Mouse (Mus musculus) adrenal gland, adult 2 months (tissue): Measurements from ENCODE around the gene Nf1. TPM values are rescaled to one million over a fixed set of nuclear protein-coding genes. Genes with fewer than 3 reads are reported as not detected.

Source experiments
- DNase-seq: peaks from one replicate; pipeline ENCODE4 v3.0.0; 2021
- polyA plus RNA-seq: library from polyadenylated mRNA; depleted of rRNA; stranded (reverse); fragments of >200 nt; gene quantifications from 2 replicates; pipeline ENCODE4 v1.2.3, GENCODE M21; 2012
- total RNA-seq, 2 experiments: library from RNA; stranded (reverse); gene quantifications; 2 replicates each; pipeline ENCODE4 v1.2.3; 2021

Gene Nf1
- total and polyA plus RNA-seq, 3 experiments: 9.7 to 62.9 (median 49.2) TPM

DNA sequence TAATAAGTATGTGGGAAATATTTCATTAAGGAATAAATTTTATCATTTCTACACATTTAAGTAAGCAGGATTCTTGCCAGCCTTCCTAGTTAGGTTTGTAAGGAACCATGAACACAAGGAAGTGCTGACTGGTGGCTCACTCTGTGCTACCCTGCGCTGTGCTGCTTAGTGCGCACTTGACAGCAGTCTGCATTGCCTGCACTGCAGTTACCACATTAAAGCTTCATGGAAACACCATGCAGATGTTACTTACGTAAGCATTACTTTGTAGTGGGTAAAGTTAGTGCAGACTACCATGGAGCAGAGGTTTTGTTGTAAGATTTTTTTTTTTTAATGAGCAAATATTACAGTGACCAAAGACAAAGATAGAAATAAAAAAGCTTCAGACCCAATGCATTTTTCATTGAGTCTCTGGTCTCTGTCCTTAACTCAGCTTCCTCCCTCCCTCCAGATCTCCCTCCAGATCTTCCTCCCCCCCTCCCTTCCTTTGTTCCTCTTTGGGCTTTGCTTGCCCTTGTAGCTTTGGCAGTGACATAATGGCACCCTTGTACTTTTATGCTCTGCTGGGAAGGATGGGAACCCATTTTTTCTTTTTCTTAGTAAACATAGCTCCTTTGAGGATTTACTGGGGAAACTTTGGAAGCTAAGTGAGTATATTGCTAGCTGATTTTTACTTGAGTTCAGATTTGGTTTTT is 121.4 kb downstream of the Nf1 start:
- DNase-seq: no peak

DNA sequence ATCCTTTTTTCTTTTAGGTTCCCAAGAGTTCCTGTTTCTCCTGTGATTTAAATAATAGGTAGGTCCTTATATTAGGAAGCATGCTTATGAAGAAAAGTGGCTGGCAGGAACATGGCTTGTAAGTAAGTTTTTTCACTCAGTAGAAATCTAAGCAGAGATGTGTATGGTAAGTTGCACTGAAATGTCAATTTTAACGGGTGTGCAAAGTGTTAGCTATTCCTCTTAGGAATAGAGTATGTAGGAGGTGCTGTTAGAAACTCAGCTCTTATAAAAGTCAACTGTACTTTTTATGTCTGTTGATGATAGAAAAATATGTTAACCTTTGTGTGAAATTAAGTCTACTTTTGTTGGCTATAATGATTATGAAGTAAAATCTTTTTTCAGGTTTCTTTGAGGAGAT is 128.6 kb downstream of the Nf1 start:
- DNase-seq: no peak

DNA sequence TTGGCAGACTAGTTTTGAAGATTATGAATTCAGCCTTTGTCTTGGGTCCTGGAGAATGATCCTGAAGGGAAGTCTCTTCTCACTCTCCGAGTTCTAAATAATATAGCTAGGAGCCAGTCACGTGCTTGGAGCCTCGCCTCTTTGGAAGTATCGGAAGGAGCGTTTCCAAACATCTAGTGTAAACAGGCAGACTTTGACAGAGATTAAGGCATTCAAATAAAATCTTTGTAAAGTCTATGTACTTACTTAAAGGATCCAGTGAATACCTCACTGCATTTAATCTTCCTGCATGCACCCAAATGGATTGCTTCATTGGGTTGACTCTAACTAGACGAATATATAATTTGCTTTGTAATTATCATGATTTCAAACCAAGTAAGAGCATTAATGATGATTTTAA is 143.9 kb downstream of the Nf1 start:
- DNase-seq: no peak

DNA sequence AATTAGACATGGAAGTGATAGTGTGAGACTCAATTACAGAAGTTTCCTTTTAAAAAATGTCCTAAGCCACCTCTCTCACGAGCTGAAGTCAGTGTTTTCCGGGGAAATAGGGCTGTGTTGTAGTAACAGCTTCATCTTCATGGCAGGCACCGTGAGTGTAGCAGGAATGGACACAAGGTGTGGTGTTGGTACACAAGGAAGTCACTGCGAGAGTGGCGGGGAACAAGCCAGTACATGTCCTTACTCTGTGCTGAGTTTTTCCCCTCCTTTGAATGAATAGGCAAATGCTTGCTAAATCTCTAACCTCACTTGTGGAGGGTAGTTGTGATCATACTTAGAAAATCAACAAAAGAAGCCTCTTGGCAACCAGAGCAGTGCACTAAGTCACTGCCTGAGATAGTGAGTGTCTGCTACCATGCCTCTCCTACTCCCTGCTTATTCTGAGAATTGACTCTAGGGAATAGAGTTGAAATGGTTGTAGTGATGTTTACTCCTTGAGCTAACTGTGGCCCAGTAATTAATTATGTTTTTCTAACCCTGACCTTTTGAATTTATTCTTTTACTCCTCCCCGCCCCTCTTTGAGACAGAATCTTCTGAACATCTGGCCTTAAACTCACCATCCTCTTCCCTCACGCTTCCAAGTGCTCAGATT is 144.5 kb downstream of the Nf1 start:
- no peak for DNase-seq

DNA sequence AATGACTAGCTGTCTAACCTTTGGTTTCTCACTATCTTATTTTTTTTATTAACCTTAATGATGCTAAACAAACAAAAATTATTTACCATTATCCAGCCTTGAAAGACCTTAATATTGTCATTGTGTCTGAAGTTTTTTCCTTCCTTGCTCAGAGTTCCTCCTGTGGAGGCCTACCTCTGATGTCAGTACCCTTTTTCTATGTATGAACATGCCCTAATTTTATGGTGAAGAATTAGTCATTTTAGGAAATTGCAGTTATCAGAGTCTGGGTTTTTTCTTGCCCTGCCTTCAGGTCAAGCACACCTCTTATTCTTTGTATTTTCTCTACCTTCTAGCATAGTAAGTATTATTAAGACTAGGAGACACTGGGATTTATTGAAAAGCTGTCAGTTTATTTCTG is 145.2 kb downstream of the Nf1 start:
- no peak for DNase-seq

DNA sequence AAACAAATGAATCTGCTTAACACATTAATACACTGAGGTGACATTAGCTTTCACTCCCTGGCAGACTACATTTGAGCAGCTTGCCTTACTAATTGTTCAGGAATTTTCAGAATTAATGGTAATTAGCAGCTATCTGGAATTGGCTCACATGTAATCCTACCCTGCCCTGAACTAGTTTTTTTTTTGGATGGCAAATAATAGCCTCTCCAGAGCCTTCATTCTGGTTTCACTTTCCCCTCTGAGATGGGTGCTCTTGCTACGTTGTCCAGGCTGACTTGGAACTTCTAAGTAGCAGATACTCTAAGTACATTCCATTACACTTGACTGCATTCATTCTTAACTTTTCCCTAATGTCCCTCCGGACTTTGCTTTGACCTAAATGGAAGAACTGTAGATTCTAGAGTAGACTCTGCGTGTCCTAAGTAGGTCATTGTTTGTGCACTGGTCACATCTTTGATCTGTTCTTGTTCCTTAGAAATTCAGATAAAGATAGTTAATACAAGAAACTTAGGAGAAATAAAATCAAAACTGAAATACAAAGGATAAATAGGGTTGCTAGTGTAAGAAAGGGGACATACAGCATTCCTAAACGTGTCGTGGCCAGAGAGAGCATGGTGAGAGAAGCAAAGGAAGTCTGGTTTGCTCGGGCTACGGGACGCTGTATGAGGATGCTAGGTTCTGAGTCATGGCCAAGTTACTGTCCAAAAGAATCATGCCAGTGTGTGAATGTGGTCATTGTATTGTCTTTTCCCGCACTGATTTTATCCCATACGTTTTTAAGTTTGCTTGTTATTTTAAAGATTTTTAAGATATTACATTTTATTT is 155.7 kb downstream of the Nf1 start:
- DNase-seq: no peak

DNA sequence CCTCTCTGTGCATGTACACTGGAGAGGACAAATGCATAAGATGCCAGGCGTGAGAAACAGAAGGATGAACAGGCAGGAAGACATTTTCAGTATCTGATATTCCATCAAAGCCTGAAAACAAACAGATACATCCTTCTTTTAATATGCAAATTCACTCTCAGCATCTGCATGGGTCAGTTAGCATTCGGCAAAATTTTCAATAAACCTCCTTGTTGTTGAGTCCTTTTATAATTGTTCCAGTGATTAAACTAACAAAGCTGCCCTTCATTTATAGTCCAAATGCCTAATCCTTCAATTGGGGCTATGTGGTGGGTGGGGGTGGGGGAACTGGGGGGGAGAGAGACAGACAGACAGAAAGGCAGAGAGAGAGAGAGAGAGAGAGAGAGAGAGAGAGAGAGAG is 163.4 kb downstream of the Nf1 start:
- DNase-seq: no peak

DNA sequence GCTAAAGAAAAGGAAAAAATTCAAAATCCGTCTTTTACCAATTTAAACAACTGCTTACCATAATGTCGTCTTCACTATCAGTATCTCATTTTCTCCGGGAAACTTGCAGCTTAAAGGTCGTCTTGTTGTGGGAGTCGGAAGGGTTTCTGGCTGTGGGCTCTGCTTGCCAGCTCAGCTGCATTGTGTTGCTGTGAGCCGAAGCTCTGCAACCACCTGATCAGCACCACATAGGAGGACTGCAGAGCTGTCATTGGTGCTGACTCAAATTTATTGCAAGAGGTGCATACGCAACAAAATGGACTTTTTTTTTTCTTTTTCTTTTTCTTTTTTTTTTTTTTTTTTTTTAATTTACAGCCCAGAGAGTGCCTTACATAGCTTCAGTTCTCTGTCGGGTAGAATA is 164.4 kb downstream of the Nf1 start, which contains the start of gene Omg:
TSS of gene Omg (minus strand) at position 240 of the 400 bp plus-strand sequence.
- no peak for DNase-seq

DNA sequence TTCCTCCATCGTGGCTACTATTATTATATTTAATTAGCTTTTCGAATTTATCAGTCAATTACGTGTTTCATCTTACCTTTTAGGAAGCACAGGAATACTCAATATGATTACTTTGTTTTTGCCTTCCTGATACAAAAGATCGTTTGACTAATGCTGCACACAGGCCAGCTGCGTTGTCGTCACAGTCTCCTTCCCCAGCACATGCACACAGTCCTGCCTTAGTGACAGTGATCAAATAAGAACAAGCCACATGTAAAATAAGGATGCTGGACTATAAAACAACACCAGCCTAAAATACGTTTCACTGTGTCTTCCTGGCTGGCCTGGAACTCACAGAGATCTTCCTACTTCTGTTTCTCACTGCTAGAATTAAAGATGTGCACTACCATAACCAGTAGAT is 165.0 kb downstream of the Nf1 start:
- no peak for DNase-seq

DNA sequence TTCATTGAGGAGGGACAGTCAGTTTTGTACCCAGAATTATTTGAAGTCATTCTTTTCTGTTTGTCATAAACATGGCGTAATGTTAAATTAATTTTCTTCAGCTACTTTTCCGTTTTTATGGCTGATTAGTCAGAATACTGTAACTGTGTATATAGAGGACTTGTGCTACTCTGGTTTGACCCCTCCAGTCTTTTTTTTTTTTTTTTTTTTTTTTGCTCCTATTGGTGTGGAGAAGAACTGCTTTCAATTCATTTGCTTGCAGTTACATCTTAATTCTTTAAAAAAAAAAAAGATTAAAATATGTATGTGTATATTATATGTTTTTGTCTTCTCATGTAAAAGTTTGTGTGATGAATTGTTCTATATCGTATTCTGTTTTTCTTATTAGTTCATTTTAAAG is 172.5 kb downstream of the Nf1 start:
- DNase-seq: no peak

DNA sequence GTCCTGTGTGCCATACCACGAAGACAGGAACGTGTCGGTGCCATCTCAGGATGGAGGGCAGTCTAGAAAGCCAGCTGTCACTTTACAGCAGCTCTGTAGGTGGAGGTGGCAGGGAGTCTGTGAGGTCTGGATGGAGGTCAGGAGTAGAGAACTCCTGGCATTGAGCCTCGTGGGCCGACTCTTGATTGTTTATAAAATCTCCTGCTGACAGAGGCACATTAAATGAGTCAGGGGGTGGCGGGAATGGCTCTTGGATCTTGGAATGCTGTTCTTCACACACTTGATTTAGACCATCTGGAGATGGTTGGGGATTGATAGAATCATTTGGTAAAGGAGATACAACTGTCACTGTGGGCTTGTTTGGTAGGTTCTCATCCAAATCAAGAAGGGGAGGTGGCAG is 175.8 kb downstream of the Nf1 start:
- DNase-seq: no peak

DNA sequence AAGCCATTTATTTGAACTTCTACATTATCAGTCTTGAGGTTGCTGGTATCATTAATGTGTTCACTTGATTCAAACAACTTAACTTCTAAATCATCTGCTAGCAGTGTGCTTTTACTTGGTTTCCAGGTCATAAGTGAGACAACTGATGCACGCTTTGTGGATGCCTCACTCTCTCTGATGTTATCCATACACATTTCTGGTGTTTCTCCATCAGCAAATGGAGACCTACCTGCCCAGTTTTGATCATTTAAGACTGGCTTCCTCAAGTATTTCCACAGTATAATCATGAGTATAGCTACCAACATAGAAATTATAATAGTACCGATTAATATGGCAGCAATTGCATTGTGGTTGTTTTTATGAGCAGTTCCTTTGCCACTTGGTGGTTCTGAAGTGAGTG is 176.3 kb downstream of the Nf1 start:
- no peak for DNase-seq

DNA sequence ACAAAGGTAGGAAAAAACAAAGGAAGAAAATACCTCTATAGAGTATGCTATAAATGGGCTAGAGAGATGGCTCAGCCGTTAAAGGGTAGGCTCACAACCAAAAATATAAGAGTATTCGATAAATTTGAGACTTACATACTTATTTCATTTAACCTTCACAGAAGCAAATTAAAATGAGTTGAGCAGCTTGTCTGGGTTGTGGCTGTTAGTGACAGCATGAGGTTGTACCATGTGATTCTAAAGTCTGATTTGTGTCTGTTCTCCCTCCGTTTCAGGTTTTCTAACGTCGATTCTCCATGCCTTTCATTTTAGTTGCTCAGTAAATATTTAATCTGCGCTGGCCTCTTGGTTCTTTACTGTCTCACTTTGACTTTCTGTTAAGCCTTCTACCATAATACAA is 179.8 kb downstream of the Nf1 start:
- no peak for DNase-seq

DNA sequence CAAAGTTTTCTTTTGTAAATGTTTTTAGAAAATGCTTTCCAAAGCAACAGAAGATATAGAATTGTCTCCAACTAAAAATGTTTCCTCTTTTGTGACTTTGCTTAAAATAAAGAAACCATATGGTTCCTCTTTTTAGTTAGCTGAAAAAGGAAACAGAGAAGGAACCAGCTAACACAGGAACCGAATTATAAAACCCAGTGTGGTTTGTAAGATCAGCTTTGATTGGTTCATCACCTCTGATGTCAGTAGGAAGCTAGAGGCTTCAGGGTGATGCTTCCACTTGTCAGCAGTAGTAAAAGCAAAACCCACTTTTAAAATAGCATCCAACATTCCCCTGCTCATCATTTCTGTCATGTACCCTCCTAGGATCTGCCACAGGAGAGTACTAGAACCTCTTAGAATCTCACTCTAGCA is 180.4 kb downstream of the Nf1 start:
- no peak for DNase-seq

DNA sequence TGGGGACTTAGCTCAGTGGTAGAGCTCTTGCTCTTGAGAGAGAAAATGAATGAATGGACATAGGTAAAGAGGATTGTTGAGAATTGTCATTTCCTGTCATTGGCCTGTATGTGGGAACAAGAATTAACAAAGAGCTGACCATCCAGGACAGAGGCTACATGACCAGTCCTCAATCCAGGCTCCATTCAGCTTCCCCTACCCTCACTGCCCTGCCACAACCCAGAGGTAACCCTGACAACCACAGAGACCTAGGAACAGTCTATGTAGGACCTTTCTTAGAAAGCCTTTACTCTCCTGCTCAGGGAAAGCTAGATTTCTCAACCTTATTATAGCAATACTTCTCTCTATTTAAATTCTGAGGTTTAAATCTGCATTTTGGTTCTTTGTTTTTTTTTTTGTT is 181.3 kb downstream of the Nf1 start:
- DNase-seq: no peak

DNA sequence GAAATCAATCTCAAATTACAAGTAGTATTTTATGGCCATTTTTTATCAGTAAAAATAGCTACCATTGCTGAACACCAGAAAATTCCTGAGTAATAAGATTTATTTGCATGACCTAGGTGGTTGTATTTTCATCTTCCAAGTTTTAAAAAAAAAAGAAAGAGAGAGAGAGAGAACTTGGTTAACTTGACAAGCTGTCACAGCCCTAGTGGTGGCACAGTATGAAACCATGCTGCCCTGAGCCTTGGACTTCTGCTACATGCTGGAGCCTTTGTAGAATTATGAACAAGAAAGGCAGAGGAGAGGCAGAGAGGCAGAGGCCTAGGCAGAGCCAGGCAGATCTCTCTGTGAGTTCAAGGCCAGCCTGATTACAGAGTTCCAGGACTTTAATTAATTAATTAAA is 182.4 kb downstream of the Nf1 start:
- no peak for DNase-seq

DNA sequence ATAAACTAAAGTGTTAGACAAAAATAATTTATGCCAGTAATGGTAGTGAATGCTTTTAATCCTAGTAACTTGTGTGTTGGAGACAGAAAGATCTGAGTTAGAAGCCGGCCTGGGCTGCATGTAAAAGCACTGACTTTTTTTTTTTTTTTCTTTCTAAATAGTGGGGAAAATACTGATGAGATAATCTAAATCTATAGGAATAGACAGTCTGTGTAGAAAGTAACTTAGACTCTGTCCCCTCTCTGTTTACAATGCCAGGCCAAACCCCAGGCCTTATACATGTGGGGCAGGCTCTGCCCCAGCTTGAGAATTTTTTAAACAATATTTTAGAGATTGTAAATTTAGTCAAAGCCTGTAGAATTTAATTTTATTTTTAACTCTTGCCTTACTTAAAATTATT is 183.5 kb downstream of the Nf1 start:
- DNase-seq: no peak

DNA sequence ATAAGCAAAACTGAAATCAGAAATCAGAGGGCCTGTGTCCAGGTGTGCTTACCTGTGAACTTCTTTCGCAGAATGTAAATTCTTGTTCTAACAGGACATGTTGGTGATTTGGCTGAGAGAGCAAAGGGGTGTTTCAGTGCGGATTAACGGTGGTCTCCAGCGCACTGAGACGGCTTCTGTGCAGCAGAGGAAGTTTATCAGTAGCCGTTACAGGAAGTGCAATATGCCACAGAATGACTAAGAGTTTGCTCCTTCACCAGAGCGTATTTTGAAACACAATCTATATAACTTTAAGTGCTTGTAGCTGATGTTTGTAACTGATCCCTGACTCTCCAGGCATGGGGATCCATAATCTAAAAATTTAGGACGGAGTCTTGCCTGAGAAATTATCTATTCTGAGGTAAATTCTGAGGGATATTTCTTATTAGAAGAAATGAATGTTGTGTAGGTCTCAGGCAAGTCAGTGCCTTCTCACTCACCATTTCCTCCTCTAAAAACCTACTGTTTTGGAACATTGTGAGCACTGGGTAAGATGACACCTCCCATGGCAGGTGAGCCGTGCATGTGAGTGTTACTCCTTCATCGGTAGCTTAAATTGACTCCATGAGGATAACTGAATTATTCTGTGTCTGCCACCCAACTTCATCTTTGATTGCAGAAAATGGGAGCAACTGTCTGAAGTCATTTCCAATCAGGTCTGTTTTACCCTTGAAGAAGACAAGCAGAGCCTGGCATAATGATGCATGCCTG is 184.2 kb downstream of the Nf1 start, which contains the start of gene Evi2b:
TSS of gene Evi2b (minus strand) at position 203 of the 750 bp plus-strand sequence.
- no peak for DNase-seq

DNA sequence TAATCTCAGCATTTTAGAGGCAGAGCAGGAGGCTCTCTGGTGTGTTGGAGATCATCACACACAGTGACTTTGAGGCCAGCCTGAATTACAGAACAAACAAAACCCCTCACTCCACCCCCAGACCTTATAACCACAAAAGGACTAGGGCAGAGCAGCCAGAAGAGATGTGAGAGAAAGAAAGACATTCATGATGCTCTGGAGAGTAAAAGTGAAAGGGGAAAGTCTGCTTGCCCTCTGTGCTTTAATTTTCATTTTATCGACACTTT is 184.8 kb downstream of the Nf1 start:
- no peak for DNase-seq

DNA sequence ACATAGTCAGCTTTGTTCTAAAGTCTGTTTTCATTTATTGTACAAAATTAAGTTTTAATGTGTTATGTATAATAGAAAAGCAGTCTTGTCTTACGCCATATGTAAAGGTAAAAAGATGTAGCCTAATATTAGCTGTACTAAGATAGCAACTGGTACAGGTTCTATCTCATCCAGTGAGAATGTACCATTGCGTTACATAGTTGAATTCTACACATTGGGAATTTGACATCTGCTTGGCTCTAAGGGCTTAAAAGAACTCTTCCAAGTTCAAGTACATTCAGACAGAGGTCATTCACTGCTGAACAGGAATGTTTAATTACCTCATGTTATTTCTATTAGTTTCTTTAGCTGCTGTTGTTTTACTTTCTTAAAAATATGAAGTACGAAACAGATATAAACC is 187.1 kb downstream of the Nf1 start:
- no peak for DNase-seq

DNA sequence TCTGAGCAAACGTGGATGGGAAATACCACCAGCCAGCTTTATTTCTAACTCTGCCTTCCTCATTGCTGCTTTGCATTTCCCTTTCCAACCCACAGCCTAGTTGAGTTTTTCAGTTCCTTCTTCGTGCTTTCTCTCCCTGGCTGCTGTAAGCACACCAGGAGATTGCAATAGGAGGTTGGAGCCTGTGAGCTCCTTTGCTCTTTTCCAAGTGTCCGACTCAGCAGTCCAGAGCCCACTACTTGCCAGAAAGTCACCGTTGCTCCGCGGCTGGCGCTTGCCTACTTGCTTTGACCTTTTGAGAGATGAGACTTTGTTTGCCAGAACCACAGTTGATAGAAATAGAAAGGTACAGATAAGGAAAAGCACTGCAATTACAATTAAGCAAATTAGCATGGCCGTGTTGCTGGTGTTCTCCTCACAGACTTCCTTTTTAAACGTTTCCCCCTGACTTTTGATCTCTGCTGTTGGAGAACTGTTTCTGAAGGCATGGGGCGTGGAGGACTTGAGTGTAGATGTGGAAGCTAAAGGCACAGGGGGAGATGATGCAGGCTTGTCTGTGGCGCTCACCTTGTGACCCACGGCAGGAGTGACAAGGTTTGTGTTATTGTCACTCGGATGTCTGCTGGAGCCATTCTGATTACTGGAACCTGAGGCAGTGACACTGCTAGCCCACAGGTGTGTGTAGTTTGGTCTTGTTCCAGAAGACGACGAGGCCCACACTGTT is 187.7 kb downstream of the Nf1 start:
- peak; percentile 38 for DNase-seq
